Mouse (Mus musculus) right cerebral cortex, adult 2 months (tissue): ENCODE measurements at regions not wholly inside any gene's neighbourhood (a gene's known extent, or its start where the extent isn't known, plus 50 kb on each side); places are given as distances from the start of the nearest gene placed in this dataset.

Source experiments
- DNase-seq, 2 experiments: peaks; one replicate each; pipeline ENCODE4 v3.0.0; 2021 to 2022; ENCODE audit warnings: low spot score in 2 of 2

GRCm38 (mm10) chr7:117875241-117875640, 240.7 kb downstream of the Rps15a start:
- no peak for DNase-seq

GRCm38 (mm10) chr7:117859419-117859818, 256.6 kb downstream of the Rps15a start:
- no peak for DNase-seq

- DNase-seq = no peak
Measured at GRCm38 (mm10) chr7:117855955-117856354, 260.0 kb downstream of the Rps15a start.

GRCm38 (mm10) chr7:117853716-117854115, 262.3 kb downstream of the Rps15a start:
- DNase-seq = no peak

- peak in 1 of 2 experiments; percentile 17 for DNase-seq
Measured at GRCm38 (mm10) chr7:117852866-117853265, 263.1 kb downstream of the Rps15a start.

GRCm38 (mm10) chr7:117850822-117851221, 265.2 kb downstream of the Rps15a start:
- no peak for DNase-seq

- no peak for DNase-seq
Measured at GRCm38 (mm10) chr7:117846041-117846440, 269.9 kb downstream of the Rps15a start.

GRCm38 (mm10) chr7:117842780-117843179, 273.2 kb downstream of the Rps15a start:
- no peak for DNase-seq

GRCm38 (mm10) chr7:117795035-117795434, 321.0 kb downstream of the Rps15a start:
- no peak for DNase-seq

- no peak for DNase-seq
Measured at GRCm38 (mm10) chr7:117793991-117794390, 322.0 kb downstream of the Rps15a start.

GRCm38 (mm10) chr7:117792456-117792855, 323.5 kb downstream of the Rps15a start:
- no peak for DNase-seq

- no peak for DNase-seq
Measured at GRCm38 (mm10) chr7:117778996-117779395, 337.0 kb downstream of the Rps15a start.

GRCm38 (mm10) chr7:117777921-117778320, 338.1 kb downstream of the Rps15a start:
- no peak for DNase-seq

- DNase-seq = no peak
Measured at GRCm38 (mm10) chr7:117771836-117772235, 344.2 kb downstream of the Rps15a start.

- no peak for DNase-seq
Measured at GRCm38 (mm10) chr7:117759506-117759905, 356.5 kb downstream of the Rps15a start.

- DNase-seq = no peak
Measured at GRCm38 (mm10) chr7:117757033-117757432, 359.0 kb downstream of the Rps15a start.

GRCm38 (mm10) chr7:117755830-117756229, 360.2 kb downstream of the Rps15a start:
- DNase-seq = peak in 1 of 2 experiments; percentile 9

GRCm38 (mm10) chr7:117753296-117753695, 362.7 kb downstream of the Rps15a start:
- DNase-seq = peak; percentile 54 to 56

- DNase-seq = no peak
Measured at GRCm38 (mm10) chr7:117752302-117753185, 363.4 kb downstream of the Rps15a start.

- no peak for DNase-seq
Measured at GRCm38 (mm10) chr7:117747991-117748390, 367.2 kb downstream of the Xylt1 start.

- no peak for DNase-seq
Measured at GRCm38 (mm10) chr7:117746393-117746792, 365.6 kb downstream of the Xylt1 start.

GRCm38 (mm10) chr7:117739706-117740105, 358.9 kb downstream of the Xylt1 start:
- peak; percentile 31 to 42 for DNase-seq

GRCm38 (mm10) chr7:117735699-117736020, 354.9 kb downstream of the Xylt1 start:
- no peak for DNase-seq
